Mouse (Mus musculus) ES-Bruce4 (cell line): Measurements from ENCODE around the gene Acp5. TPM values are rescaled to one million over a fixed set of nuclear protein-coding genes. Genes with fewer than 3 reads are reported as not detected.

Experiments used
- H3K27ac ChIP-seq: 2 replicates; pipeline ENCODE4 v1.5.1; 2012; ENCODE audit warnings: low read length, inconsistent platforms; ENCODE audit not compliant: insufficient read depth
- H3K27me3 ChIP-seq: 2 replicates; pipeline ENCODE4 v1.6.1; 2012; ENCODE audit warnings: mild to moderate bottlenecking, low read length, inconsistent platforms; ENCODE audit not compliant: control insufficient read depth, poor library complexity, insufficient read depth, severe bottlenecking
- H3K36me3 ChIP-seq: 2 replicates; pipeline ENCODE4 v1.6.1; 2012; ENCODE audit warnings: inconsistent platforms, mild to moderate bottlenecking, low read length, moderate library complexity; ENCODE audit not compliant: control insufficient read depth, poor library complexity, insufficient read depth, severe bottlenecking
- H3K4me1 ChIP-seq: one replicate; pipeline ENCODE4 v1.8.1; 2011; ENCODE audit warnings: low read length; ENCODE audit not compliant: control insufficient read depth, insufficient read depth
- H3K4me3 ChIP-seq: 2 replicates; pipeline ENCODE4 v1.5.1; 2011; ENCODE audit warnings: low read depth, mild to moderate bottlenecking, low read length
- H3K9ac ChIP-seq: 2 replicates; pipeline ENCODE4 v1.6.1; 2012; ENCODE audit warnings: low read depth, mild to moderate bottlenecking, inconsistent platforms; ENCODE audit not compliant: poor library complexity, severe bottlenecking
- H3K9me3 ChIP-seq: replicated peaks from 2 replicates; pipeline ENCODE4 v1.6.1; 2012; ENCODE audit warnings: mild to moderate bottlenecking, low read length, inconsistent platforms; ENCODE audit not compliant: control insufficient read depth, poor library complexity, insufficient read depth, severe bottlenecking
- CTCF ChIP-seq: IDR thresholded peaks from one replicate; pipeline ENCODE4 v1.8.1; 2011; ENCODE audit warnings: low read depth, low read length
- EP300 ChIP-seq: IDR thresholded peaks from 2 replicates; pipeline ENCODE4 v1.6.1; 2011; ENCODE audit warnings: low read depth, low read length; ENCODE audit not compliant: insufficient read depth
- POLR2A ChIP-seq: IDR thresholded peaks from one replicate; pipeline ENCODE4 v1.8.1; 2011; ENCODE audit warnings: low read length; ENCODE audit not compliant: insufficient read depth
- polyA plus RNA-seq: library from polyadenylated mRNA; stranded (reverse); fragments of >200 nt; gene quantifications from 2 replicates; pipeline ENCODE4 v1.2.4, GENCODE M21; 2011; ENCODE audit warnings: low read depth; ENCODE audit not compliant: missing spikeins, insufficient read depth, insufficient read length

Acp5 gene
- polyA plus RNA-seq, 1 experiment, result 7.6 TPM

GRCm38 (mm10) chr9:22144304-22144965, 8.9 kb upstream of the Acp5 start:
- Histone ChIP-seq H3K4me3 (no peak overlapping the region), H3K27me3 (no peaks in the 10 kb centered on the region), H3K4me1 (no peaks in the 10 kb centered on the region), H3K9ac (no peak overlapping the region), H3K36me3 (no peaks in the 10 kb centered on the region), H3K27ac (no peak overlapping the region), H3K9me3 (no peaks in the 10 kb centered on the region)
- no peak for TF ChIP-seq EP300
- no peak for TF ChIP-seq CTCF
- no peak for TF ChIP-seq POLR2A

- Histone ChIP-seq H3K9me3 (no peaks in the 10 kb centered on the region), H3K4me1 (no peaks in the 10 kb centered on the region), H3K27ac (no peak overlapping the region), H3K27me3 (no peaks in the 10 kb centered on the region), H3K9ac (no peak overlapping the region), H3K36me3 (no peaks in the 10 kb centered on the region), H3K4me3 (no peak overlapping the region)
- TF ChIP-seq EP300 (no peak), CTCF (peak; percentile 87)
Observed at GRCm38 (mm10) chr9:22143108-22144037, 7.9 kb upstream of the Acp5 start.

GRCm38 (mm10) chr9:22139746-22140145, 4.2 kb upstream of the Acp5 start:
- Histone ChIP-seq H3K4me3 (no peak overlapping the region), H3K36me3 (no peaks in the 10 kb centered on the region), H3K4me1 (peaks cover 9% of the 10 kb centered on the region), H3K27ac (no peak overlapping the region), H3K9me3 (no peaks in the 10 kb centered on the region), H3K9ac (no peak overlapping the region), H3K27me3 (no peaks in the 10 kb centered on the region)
- no peak for TF ChIP-seq CTCF
- TF ChIP-seq POLR2A, result no peak
- no peak for TF ChIP-seq EP300

GRCm38 (mm10) chr9:22138480-22138879, 3.0 kb upstream of the Acp5 start:
- no peaks in the 10 kb centered on the region for H3K27me3 ChIP-seq
- H3K9ac ChIP-seq, result no peak overlapping the region
- H3K36me3 ChIP-seq, result no peaks in the 10 kb centered on the region
- no peaks in the 10 kb centered on the region for H3K9me3 ChIP-seq
- TF ChIP-seq EP300, result no peak
- TF ChIP-seq POLR2A, result no peak
- TF ChIP-seq CTCF, result peak; percentile 58
- no peak overlapping the region for H3K4me3 ChIP-seq
- no peak overlapping the region for H3K27ac ChIP-seq
- peaks cover 9% of the 10 kb centered on the region for H3K4me1 ChIP-seq

- no peak overlapping the region for H3K9ac ChIP-seq
- peaks cover 10% of the 10 kb centered on the region for H3K4me1 ChIP-seq
Observed at GRCm38 (mm10) chr9:22136765-22137547, 1.4 kb upstream of the Acp5 start.

More at GRCm38 (mm10) chr9:22136765-22137547, 1.4 kb upstream of the Acp5 start:
- TF ChIP-seq EP300 (peak; percentile 98), POLR2A (no peak), CTCF (no peak)
- no peak overlapping the region for H3K27ac ChIP-seq
- H3K9me3 ChIP-seq, result no peaks in the 10 kb centered on the region
- H3K36me3 ChIP-seq, result no peaks in the 10 kb centered on the region
- no peak overlapping the region for H3K4me3 ChIP-seq
- H3K27me3 ChIP-seq, result no peaks in the 10 kb centered on the region
